Mouse (Mus musculus): ENCODE measurements around the gene Uba2. TPM values are rescaled to one million over a fixed set of nuclear protein-coding genes. Genes with fewer than 3 reads are reported as not detected.

Uba2 gene
- 108 and 118 TPM in 2 replicates for total RNA-seq (2014; rRNA removed)
- polyA plus RNA-seq (2015; fragmentation: Nextera tagmentation; extraction: Ambion mirVana) = 123 and 127 TPM in 2 replicates

DNA sequence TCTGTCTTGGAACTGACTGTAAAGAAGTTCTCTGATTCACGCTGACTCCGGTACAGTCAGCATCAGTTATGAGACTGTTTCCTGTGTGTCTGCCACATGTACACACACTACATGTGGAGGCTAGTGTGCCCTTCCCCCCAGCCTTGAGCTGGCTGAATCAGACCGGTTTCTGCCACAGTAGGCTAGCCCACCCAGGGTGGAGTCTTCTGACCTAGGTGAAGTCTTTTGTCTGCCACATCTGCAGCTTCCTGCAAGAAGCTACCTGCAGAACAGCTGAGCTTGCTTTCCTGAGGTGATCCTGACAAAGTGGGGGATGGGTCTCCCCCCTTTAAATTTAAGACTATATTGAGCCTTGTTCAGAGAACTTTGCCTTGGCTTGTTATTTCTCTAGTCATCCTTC is at the start of gene Uba2:
Uba2 (minus strand) TSS at position 146 of the 400 bp plus-strand sequence.
- Histone ChIP-seq H3K9ac (replicated peaks; ENCODE audit: low read length) (peak within 1 kb of the TSS; percentile 81), H3K4me2 (ENCODE audit: low read depth, low read length) (peak within 1 kb of the TSS; percentile 76), H3K4me1 (ENCODE audit: insufficient read depth, low read length) (no peaks in the 10 kb centered on the region), H3K27ac (peak within 1 kb of the TSS; percentile 84), H3K4me3 (ENCODE audit: low read length) (peak within 1 kb of the TSS; percentile 98), H3K27me3 (ENCODE audit: insufficient read depth, low read length) (no peaks in the 10 kb centered on the region), H3K36me3 (ENCODE audit: insufficient read depth, low read length) (peaks cover 5% of the 10 kb centered on the region; the same call in 1 of the 2 replicates), H3K9me3 (ENCODE audit: low read length) (no peaks in the 10 kb centered on the region)
- TF ChIP-seq CTCF (IDR thresholded peaks at IDR 0.05; ENCODE audit: low read depth) = no peak
- 80% methylated on average over 3 of the region's 3 CpGs for WGBS
- DNase-seq (ENCODE audit: low spot score) (no peak), ATAC-seq (no peak)

DNA sequence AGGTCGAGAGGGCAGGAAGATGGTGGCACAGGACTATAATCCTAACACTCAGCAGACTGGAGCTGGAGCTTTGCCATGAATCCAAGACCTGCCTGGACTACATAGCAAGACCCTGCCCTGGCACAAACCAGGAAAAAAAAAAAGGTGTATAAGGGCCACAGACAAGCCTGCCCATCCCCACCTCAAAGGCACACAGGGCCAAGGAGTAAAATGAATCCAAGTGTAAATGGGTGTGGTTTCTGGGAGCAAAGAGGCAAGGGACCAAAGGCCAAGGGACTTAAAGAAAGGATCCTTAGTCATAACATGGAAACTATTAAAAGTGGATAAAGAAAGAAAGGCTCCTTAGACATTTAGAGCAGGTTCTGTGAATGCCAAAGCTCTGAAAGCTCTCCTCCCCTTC is 49.1 kb upstream of the Uba2 start:
- no peaks in the 10 kb centered on the region for H3K27me3 ChIP-seq (ENCODE audit: insufficient read depth, low read length)
- H3K9ac ChIP-seq (replicated peaks; ENCODE audit: low read length) = no peak overlapping the region
- H3K9me3 ChIP-seq (ENCODE audit: low read length) = no peaks in the 10 kb centered on the region
- no peak overlapping the region for H3K4me2 ChIP-seq (ENCODE audit: low read depth, low read length)
- H3K4me3 ChIP-seq (ENCODE audit: low read length) = no peak overlapping the region
- no peak overlapping the region for H3K27ac ChIP-seq
- peaks cover 86% of the 10 kb centered on the region for H3K36me3 ChIP-seq (ENCODE audit: insufficient read depth, low read length)
- 72% methylated on average over 1 of the region's 1 CpGs for WGBS
- ATAC-seq (no peak), DNase-seq (ENCODE audit: low spot score) (no peak)
- no peaks in the 10 kb centered on the region for H3K4me1 ChIP-seq (ENCODE audit: insufficient read depth, low read length)
- no peak for TF ChIP-seq CTCF (IDR thresholded peaks at IDR 0.05; ENCODE audit: low read depth)

DNA sequence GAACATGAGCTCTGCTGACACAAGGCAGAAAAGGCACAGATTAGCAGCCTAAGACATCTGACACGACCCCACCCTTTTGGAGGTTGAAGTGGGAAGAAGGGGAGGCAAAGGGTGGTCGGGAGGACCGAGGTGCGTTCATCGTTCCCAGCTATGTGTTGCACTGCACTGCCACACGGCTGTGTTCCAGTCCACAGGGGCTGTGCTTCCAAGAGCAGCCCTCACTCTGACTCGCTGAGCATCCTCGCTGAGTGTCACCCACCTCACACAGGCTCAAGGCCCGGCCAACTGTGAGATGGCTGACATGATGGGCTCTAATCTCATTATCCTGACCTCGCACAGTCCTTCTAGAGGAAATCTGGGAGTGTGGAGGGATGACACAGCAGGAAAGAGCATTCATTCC is 47.1 kb upstream of the Uba2 start:
- WGBS = 94% methylated on average over 10 of the region's 10 CpGs
- no peak for DNase-seq (ENCODE audit: low spot score)
- Histone ChIP-seq H3K9ac (replicated peaks; ENCODE audit: low read length) (no peak overlapping the region), H3K27ac (no peak overlapping the region), H3K36me3 (ENCODE audit: insufficient read depth, low read length) (peaks cover 87% of the 10 kb centered on the region), H3K4me3 (ENCODE audit: low read length) (no peak overlapping the region), H3K4me1 (ENCODE audit: insufficient read depth, low read length) (no peaks in the 10 kb centered on the region), H3K4me2 (ENCODE audit: low read depth, low read length) (no peak overlapping the region), H3K27me3 (ENCODE audit: insufficient read depth, low read length) (no peaks in the 10 kb centered on the region), H3K9me3 (ENCODE audit: low read length) (no peaks in the 10 kb centered on the region)
- no peak for ATAC-seq
- no peak for TF ChIP-seq CTCF (IDR thresholded peaks at IDR 0.05; ENCODE audit: low read depth)

DNA sequence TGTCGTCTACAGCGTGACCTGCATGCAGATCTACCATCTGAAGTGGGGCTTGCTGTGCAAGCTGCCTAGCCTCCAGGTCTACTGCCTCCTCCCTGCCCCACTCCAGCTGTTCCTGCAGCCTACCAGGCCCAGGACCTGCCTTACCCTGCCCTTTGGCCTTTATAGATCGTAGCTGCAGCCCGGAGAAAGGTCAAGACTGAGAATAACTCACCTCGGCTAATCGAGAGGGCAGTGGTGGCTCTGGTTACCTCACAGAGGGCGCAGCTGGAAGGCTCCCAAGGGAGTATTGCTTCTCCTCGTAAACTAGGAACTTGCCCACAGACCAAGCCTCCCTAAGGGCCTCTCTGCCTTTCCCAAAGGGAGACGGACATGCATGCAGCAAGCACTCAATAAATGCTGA is 46.1 kb upstream of the Uba2 start:
- Histone ChIP-seq H3K4me1 (ENCODE audit: insufficient read depth, low read length) (no peaks in the 10 kb centered on the region), H3K27me3 (ENCODE audit: insufficient read depth, low read length) (no peaks in the 10 kb centered on the region), H3K27ac (no peak overlapping the region), H3K4me3 (ENCODE audit: low read length) (no peak overlapping the region), H3K9me3 (ENCODE audit: low read length) (no peaks in the 10 kb centered on the region), H3K9ac (replicated peaks; ENCODE audit: low read length) (no peak overlapping the region), H3K36me3 (ENCODE audit: insufficient read depth, low read length) (peaks cover 89% of the 10 kb centered on the region), H3K4me2 (ENCODE audit: low read depth, low read length) (no peak overlapping the region)
- no peak for DNase-seq (ENCODE audit: low spot score)
- ATAC-seq = no peak
- 93% methylated on average over 9 of the region's 9 CpGs for WGBS
- no peak for TF ChIP-seq CTCF (IDR thresholded peaks at IDR 0.05; ENCODE audit: low read depth)

DNA sequence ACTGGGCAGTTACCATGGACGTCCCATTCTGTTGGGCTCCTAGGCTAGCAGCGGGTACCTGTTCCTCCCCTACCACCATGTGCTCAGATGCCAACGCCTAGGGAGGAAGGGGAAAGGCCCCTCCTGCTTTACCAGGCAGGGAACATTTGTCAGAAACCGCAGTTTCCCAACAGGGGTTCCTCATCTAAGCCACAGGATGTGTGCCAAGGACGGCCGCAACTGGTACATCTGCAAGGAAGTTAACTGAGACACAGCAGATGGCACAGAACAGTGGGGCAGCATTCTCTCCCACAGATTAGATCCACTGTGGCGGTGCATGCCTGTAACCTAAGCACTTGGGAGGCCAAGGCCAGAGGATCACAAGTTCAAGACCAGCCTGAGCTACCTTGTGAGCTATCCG is 45.2 kb upstream of the Uba2 start:
- WGBS = 72% methylated on average over 8 of the region's 8 CpGs
- ATAC-seq (no peak), DNase-seq (ENCODE audit: low spot score) (no peak)
- H3K9ac ChIP-seq (replicated peaks; ENCODE audit: low read length) = no peak overlapping the region
- TF ChIP-seq CTCF (IDR thresholded peaks at IDR 0.05; ENCODE audit: low read depth) = no peak
- H3K9me3 ChIP-seq (ENCODE audit: low read length) = no peaks in the 10 kb centered on the region
- no peak overlapping the region for H3K4me2 ChIP-seq (ENCODE audit: low read depth, low read length)
- peaks cover 87% of the 10 kb centered on the region for H3K36me3 ChIP-seq (ENCODE audit: insufficient read depth, low read length)
- H3K27me3 ChIP-seq (ENCODE audit: insufficient read depth, low read length) = no peaks in the 10 kb centered on the region
- no peak overlapping the region for H3K4me3 ChIP-seq (ENCODE audit: low read length)
- H3K4me1 ChIP-seq (ENCODE audit: insufficient read depth, low read length) = no peaks in the 10 kb centered on the region
- no peak overlapping the region for H3K27ac ChIP-seq

DNA sequence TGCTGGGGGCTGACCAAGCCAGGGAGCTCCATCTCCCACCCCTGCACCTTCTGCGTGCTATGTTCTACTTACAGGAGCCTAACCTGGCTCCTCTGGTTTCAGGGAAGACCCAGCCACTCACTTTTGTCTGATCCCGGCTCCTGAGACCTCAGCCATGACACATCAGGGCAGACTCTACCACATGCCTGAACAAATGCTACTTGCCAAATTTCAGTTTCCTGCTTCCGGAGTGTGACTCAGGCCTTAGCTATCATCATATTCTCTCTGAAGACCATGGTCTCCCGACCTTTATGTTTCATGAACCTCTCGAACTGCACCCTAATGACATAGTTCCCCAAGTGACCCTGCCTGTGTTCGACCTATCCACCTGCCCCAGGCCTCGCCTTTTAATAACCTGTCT is 43.9 kb upstream of the Uba2 start:
- no peak for DNase-seq (ENCODE audit: low spot score)
- 96% methylated on average over 7 of the region's 7 CpGs for WGBS
- Histone ChIP-seq H3K4me2 (ENCODE audit: low read depth, low read length) (no peak overlapping the region), H3K36me3 (ENCODE audit: insufficient read depth, low read length) (peaks cover 94% of the 10 kb centered on the region), H3K4me1 (ENCODE audit: insufficient read depth, low read length) (no peaks in the 10 kb centered on the region), H3K27me3 (ENCODE audit: insufficient read depth, low read length) (no peaks in the 10 kb centered on the region), H3K4me3 (ENCODE audit: low read length) (no peak overlapping the region), H3K27ac (no peak overlapping the region), H3K9me3 (ENCODE audit: low read length) (no peaks in the 10 kb centered on the region), H3K9ac (replicated peaks; ENCODE audit: low read length) (no peak overlapping the region)
- ATAC-seq = no peak
- no peak for TF ChIP-seq CTCF (IDR thresholded peaks at IDR 0.05; ENCODE audit: low read depth)

DNA sequence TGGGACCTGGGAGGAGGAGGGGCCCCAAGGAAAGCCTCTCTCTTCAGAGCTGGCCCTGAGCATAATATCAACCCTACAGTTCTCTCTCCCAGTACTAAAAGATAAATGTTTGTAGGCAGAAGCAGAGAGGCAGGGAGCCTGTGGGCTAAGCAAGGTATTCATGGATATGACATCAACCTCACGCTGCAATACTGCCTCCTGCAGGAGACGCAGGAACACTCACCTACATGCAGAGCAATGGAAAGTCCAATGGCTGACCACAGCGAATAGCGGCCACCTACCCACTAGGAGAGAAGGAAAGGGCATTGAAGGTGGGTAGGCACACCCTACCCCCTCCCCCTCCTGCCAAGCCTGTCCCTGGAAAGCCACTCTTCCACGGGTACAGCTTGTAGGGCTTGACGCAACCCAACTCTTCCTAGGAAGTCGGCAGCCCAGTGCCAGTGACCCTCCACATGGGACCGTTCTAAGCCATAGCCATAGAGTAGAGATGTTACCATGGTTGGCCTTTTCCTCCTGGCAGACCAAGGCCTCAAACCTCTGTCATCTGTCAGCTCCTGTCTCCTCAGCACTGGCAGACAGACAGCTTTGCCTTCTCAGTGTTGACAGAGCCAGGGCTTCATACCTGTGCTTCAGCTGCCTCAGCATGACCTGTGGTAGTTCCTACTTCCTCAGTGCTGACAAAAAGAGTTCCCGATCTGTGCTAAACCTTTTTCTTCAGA is 38.8 kb upstream of the Uba2 start:
- H3K27me3 ChIP-seq (ENCODE audit: insufficient read depth, low read length) = no peaks in the 10 kb centered on the region
- no peaks in the 10 kb centered on the region for H3K4me1 ChIP-seq (ENCODE audit: insufficient read depth, low read length)
- peak; percentile 32; the same call in 1 of the 2 replicates for TF ChIP-seq CTCF (IDR thresholded peaks at IDR 0.05; ENCODE audit: low read depth)
- H3K9ac ChIP-seq (replicated peaks; ENCODE audit: low read length) = no peak overlapping the region
- no peak overlapping the region for H3K4me3 ChIP-seq (ENCODE audit: low read length)
- H3K27ac ChIP-seq = no peak overlapping the region
- ATAC-seq (no peak), DNase-seq (ENCODE audit: low spot score) (no peak)
- no peaks in the 10 kb centered on the region for H3K9me3 ChIP-seq (ENCODE audit: low read length)
- WGBS = 90% methylated on average over 9 of the region's 9 CpGs
- peaks cover 92% of the 10 kb centered on the region for H3K36me3 ChIP-seq (ENCODE audit: insufficient read depth, low read length)
- no peak overlapping the region for H3K4me2 ChIP-seq (ENCODE audit: low read depth, low read length)

All from hindbrain, postnatal 0 days (tissue).